Mouse (Mus musculus) heart, adult 2 months (tissue): ENCODE measurements around the gene Myl3. TPM values are rescaled to one million over a fixed set of nuclear protein-coding genes. Genes with fewer than 3 reads are reported as not detected.

Experiments
- DNase-seq, 2 experiments: peaks; one replicate each; pipeline ENCODE4 v3.0.0; 2021
- H3K27ac ChIP-seq: fragments of 200-600 bp; 2 replicates; pipeline ENCODE4 v1.8.1; 2022
- H3K27me3 ChIP-seq: fragments of 200-500 bp; 2 replicates; pipeline ENCODE4 v1.6.1; 2012; ENCODE audit warnings: mild to moderate bottlenecking, low read length, inconsistent platforms, mixed read lengths; ENCODE audit not compliant: control insufficient read depth, insufficient read depth
- H3K36me3 ChIP-seq: fragments of 200-500 bp; 2 replicates; pipeline ENCODE4 v1.6.1; 2012; ENCODE audit warnings: low read length, inconsistent platforms; ENCODE audit not compliant: control insufficient read depth, insufficient read depth
- H3K4me1 ChIP-seq: fragments of 200-500 bp; 2 replicates; pipeline ENCODE4 v1.6.1; 2011; ENCODE audit warnings: low read length; ENCODE audit not compliant: control insufficient read depth, insufficient read depth
- H3K4me3 ChIP-seq: fragments of 200-600 bp; 2 replicates; pipeline ENCODE4 v1.8.1; 2022
- H3K79me2 ChIP-seq: fragments of 200-500 bp; replicated peaks from 2 replicates; pipeline ENCODE4 v1.6.1; 2012; ENCODE audit warnings: mild to moderate bottlenecking, inconsistent platforms, low read length, moderate library complexity, mixed read lengths; ENCODE audit not compliant: control insufficient read depth, insufficient read depth
- H3K9ac ChIP-seq: fragments of 200-500 bp; 2 replicates; pipeline ENCODE4 v1.6.1; 2012; ENCODE audit warnings: low read depth, mild to moderate bottlenecking, control low read depth, inconsistent platforms, low read length, mixed read lengths
- CTCF ChIP-seq: fragments of 200-600 bp; IDR thresholded peaks from 2 replicates; pipeline ENCODE4 v1.8.1; 2022; ENCODE audit warnings: antibody characterized with exemption, mild to moderate bottlenecking, moderate library complexity
- EP300 ChIP-seq: fragments of 200-500 bp; IDR thresholded peaks from 2 replicates; pipeline ENCODE4 v1.6.1; 2011; ENCODE audit warnings: low read depth, low read length, control low read depth; ENCODE audit not compliant: insufficient read depth
- POLR2A ChIP-seq: fragments of 200-500 bp; IDR thresholded peaks from 2 replicates; pipeline ENCODE4 v1.6.1; 2011; ENCODE audit warnings: mild to moderate bottlenecking, low read depth, low read length, control low read depth; ENCODE audit not compliant: insufficient read depth
- WGBS: fragments of 180-500 bp; shearing (Covaris S2); methylation state at CpG from one replicate; pipeline ENCODE4 v1.1.7; 2018; 5-methylcytosine and 5-hydroxymethylcytosine counted together
- intact Hi-C: fragments of 180-260 bp; cut with DNase I; formaldehyde crosslinking; loops from one replicate; pipeline ENCODE4 v1.15.1; 2025
- polyA plus RNA-seq: library from polyadenylated mRNA; depleted of rRNA; stranded (reverse); fragments of >200 nt; gene quantifications from 2 replicates; pipeline ENCODE4 v1.2.3, GENCODE M21; 2012
- total RNA-seq, 2 experiments: library from RNA; stranded (reverse); gene quantifications; 2 replicates each; pipeline ENCODE4 v1.2.3; 2021

Gene Myl3
- total and polyA plus RNA-seq, 3 experiments, result 9,227 to 11,139 (median 9,326) TPM

DNA sequence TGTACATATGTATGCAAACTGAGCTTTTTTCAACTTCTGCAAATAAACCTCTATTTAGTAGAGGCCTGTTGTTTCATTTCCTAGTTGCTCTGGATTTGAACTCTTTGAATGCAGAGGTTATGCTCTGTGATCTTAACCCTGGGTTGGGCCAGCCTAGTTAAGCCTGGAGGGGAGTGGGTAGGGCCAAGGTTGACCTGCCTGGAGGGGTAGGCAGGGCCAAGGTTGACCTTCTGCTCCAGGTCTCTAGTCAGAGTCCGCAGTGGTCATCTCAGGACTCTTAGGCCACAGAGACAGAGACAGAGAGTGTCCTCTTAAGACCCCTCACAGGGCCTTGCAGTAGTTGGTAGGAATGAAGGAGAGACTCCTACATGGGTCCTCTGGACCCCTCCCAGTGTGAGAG, 30.1 kb upstream of the Myl3 start:
- WGBS, result 100% methylated on average over 1 of the region's 1 CpGs
- no peaks in the 10 kb centered on the region for H3K36me3 ChIP-seq
- H3K4me1 ChIP-seq, result peaks cover 4% of the 10 kb centered on the region
- H3K4me3 ChIP-seq, result no peak overlapping the region
- no peak overlapping the region for H3K9ac ChIP-seq
- TF ChIP-seq POLR2A (no peak), EP300 (no peak), CTCF (no peak)
- intact Hi-C loops, result no loop called here
- H3K27ac ChIP-seq, result no peak overlapping the region
- no peaks in the 10 kb centered on the region for H3K27me3 ChIP-seq
- peaks cover 1% of the 10 kb centered on the region for H3K79me2 ChIP-seq
- no peak for DNase-seq

DNA sequence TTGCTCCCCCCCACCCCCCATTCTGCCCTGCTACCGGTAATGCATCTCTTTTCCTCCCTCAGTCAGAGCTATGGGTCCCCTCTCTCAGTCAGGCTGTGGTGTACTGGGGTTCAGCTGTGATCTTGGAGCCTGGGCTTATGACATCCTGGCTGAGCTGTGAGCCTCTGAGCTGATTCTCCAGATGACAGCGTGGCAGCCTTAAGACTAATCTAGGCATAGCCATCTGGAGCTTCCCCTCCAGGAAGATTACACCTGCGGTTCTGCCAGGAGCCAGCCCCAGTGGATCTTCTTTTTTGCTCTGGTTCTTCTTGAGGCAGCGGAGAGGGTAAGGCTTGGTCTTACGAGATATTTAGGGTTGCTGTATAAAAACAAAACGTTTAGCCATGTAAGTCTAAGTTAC, 29.7 kb upstream of the Myl3 start:
- intact Hi-C loops, result no loop called here
- H3K9ac ChIP-seq, result no peak overlapping the region
- H3K27me3 ChIP-seq, result no peaks in the 10 kb centered on the region
- 91% methylated on average over 6 of the region's 6 CpGs for WGBS
- DNase-seq, result no peak
- H3K27ac ChIP-seq, result no peak overlapping the region
- H3K36me3 ChIP-seq, result no peaks in the 10 kb centered on the region
- peaks cover 5% of the 10 kb centered on the region for H3K4me1 ChIP-seq
- peaks cover 1% of the 10 kb centered on the region for H3K79me2 ChIP-seq
- H3K4me3 ChIP-seq, result no peak overlapping the region
- TF ChIP-seq CTCF (no peak), POLR2A (no peak), EP300 (no peak)

DNA sequence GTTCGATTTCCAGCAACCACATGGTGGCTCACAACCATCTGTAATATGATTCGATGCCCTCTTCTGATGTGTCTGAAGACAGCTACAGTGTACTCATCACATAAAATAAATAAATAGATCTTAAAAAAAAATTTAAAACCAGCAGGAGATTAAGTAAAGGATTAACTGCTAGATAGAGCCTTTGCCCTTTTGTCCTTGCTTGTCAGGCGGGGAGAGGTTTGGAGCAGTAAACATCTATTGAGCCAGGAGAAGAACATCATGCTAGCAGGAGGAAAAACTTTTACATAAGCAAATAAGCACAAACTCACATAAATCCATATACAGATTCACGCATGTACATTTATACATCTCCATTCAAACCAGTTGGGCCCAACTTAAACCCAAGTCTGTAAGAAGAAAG, 29.1 kb upstream of the Myl3 start:
- H3K27me3 ChIP-seq, result no peaks in the 10 kb centered on the region
- no peaks in the 10 kb centered on the region for H3K36me3 ChIP-seq
- no peak for DNase-seq
- intact Hi-C loops, result no loop called here
- no peak overlapping the region for H3K4me3 ChIP-seq
- TF ChIP-seq POLR2A (no peak), EP300 (no peak), CTCF (no peak)
- H3K27ac ChIP-seq, result no peak overlapping the region
- 92% methylated on average over 4 of the region's 4 CpGs for WGBS
- H3K4me1 ChIP-seq, result peaks cover 5% of the 10 kb centered on the region
- H3K79me2 ChIP-seq, result peaks cover 1% of the 10 kb centered on the region
- no peak overlapping the region for H3K9ac ChIP-seq

DNA sequence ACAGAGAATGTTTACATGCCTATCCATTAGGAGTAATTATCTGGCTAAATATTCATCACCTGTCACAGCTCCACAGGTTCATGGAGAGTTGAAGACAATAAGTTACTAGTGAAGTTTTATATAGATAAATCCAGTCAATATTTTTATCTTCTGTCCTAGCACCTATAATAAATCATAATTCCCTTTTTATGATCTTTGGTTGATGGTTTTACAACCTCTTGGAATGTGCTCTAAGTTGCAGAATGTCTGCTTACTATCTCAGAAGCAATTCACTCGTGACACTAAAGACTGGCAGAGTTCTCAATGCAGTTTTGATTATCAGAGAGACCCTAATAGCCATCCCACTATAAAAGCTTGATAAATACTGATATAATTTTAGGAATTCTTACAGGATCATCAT, 28.3 kb upstream of the Myl3 start:
- no peak overlapping the region for H3K4me3 ChIP-seq
- H3K79me2 ChIP-seq, result peaks cover 1% of the 10 kb centered on the region
- intact Hi-C loops, result no loop called here
- no peak overlapping the region for H3K9ac ChIP-seq
- WGBS, result 88% methylated on average over 1 of the region's 1 CpGs
- TF ChIP-seq CTCF (no peak), EP300 (no peak), POLR2A (no peak)
- no peaks in the 10 kb centered on the region for H3K27me3 ChIP-seq
- no peak for DNase-seq
- H3K27ac ChIP-seq, result no peak overlapping the region
- peaks cover 3% of the 10 kb centered on the region for H3K4me1 ChIP-seq
- H3K36me3 ChIP-seq, result no peaks in the 10 kb centered on the region

DNA sequence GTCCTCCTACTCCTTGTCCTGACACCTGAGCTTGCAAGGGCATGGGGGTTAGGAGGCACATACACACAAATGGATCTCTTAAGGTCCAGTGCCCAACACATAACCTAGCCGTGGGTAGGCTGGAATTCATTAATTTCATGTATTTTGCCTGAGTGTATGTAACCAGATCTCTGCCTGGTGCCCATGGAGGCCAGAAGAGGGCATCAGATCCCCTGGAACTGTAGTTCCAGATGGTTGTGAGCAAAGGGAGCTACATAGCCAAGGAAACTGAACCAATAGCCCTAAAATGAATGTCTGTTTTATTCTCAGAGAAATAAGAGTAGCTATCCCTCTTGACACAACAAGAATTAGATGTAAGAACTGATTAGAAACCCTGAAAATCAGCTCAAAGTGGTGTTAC, 26.2 kb upstream of the Myl3 start:
- 46% methylated on average over 1 of the region's 1 CpGs for WGBS

DNA sequence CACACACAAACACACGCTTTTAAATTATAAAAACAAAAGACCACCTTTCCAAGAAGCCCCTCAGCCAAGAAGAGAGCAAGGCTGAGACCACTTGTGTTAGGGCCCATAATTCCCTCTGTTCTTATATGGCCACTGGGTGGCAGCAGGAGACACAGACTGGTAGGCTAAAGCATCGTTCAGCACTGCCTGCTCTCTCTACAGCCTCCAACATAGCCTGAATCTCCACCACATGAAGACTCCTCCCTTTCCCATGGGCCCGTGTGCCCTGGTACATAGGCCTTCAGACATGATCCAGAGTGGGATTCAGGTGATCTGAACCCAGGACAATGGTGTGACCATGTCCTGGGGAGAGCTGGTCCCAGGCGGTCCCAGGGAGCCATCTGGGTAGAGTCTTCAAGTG, 24.9 kb upstream of the Myl3 start:
- TF ChIP-seq CTCF (peak; percentile 83), POLR2A (no peak), EP300 (peak; percentile 73; the same call in 1 of the 2 replicates)
- peaks cover 1% of the 10 kb centered on the region; the same call in 1 of the 2 replicates for H3K4me1 ChIP-seq
- no peaks in the 10 kb centered on the region for H3K36me3 ChIP-seq
- H3K27ac ChIP-seq, result no peak overlapping the region
- no peak overlapping the region for H3K9ac ChIP-seq
- 26% methylated on average over 4 of the region's 4 CpGs for whole genome bisulfite sequencing
- H3K79me2 ChIP-seq, result no peaks in the 10 kb centered on the region
- no peak overlapping the region for H3K4me3 ChIP-seq
- H3K27me3 ChIP-seq, result no peaks in the 10 kb centered on the region
- DNase-seq, result peak; percentile 62 to 67
- intact Hi-C loops, result loop anchor here (1.0 kb wide), 3 partner anchors 43 to 155 kb away; no protein-coding TSS in a partner anchor

More for the DNA sequence above, 26.2 kb upstream of the Myl3 start:
- H3K4me1 ChIP-seq, result peaks cover 1% of the 10 kb centered on the region; the same call in 1 of the 2 replicates
- no peaks in the 10 kb centered on the region for H3K27me3 ChIP-seq
- no peak for DNase-seq
- H3K9ac ChIP-seq, result no peak overlapping the region
- no peaks in the 10 kb centered on the region for H3K36me3 ChIP-seq
- H3K4me3 ChIP-seq, result no peak overlapping the region
- no peak overlapping the region for H3K27ac ChIP-seq
- TF ChIP-seq POLR2A, result no peak
- no peak for TF ChIP-seq EP300
- TF ChIP-seq CTCF, result peak; percentile 60
- H3K79me2 ChIP-seq, result no peaks in the 10 kb centered on the region
- intact Hi-C loops, result no loop called here

DNA sequence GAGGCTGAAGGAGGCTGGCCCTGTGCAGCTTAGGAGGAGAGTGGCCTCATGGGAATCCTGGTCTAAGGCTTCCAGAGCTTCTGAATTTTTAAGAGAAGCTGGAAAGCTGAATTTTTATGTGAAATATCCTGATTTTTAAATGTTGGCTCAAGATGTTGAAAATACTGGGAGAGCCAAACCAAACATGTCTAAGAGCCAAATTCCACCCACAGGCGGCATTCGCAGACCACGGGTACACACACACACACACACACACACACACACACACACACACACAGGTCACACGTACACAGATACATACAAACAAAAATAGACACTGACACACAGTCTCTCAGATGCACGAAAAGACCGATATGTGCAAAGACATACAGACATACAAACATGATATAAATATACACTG, 23.6 kb upstream of the Myl3 start:
- Histone ChIP-seq H3K27me3 (no peaks in the 10 kb centered on the region), H3K27ac (no peak overlapping the region), H3K36me3 (no peaks in the 10 kb centered on the region), H3K79me2 (no peaks in the 10 kb centered on the region), H3K4me3 (no peak overlapping the region), H3K9ac (no peak overlapping the region), H3K4me1 (peaks cover 1% of the 10 kb centered on the region; the same call in 1 of the 2 replicates)
- no peak for TF ChIP-seq EP300
- no peak for TF ChIP-seq POLR2A
- no peak for TF ChIP-seq CTCF
- no peak for DNase-seq
- intact Hi-C loops, result no loop called here
- WGBS, result 67% methylated on average over 6 of the region's 6 CpGs
